Mouse (Mus musculus): Measurements from ENCODE around the gene Mlycd.
A peak's percentile ranks its signal among the peaks of the same experiment; 100 is the strongest.
"Not testable (repeated sequence)": the region's sequence is repeated elsewhere in the genome, so short reads cannot be mapped to it uniquely, and the experiment has no call there.

Mlycd gene

GRCm38 (mm10) chr8:119394524-119395026, at the start of gene Mlycd:
Gene Mlycd (plus strand): TSS chr8:119394878.
- DNase-seq (ENCODE audit: low read depth, low spot score): peak; percentile 89

DNA sequence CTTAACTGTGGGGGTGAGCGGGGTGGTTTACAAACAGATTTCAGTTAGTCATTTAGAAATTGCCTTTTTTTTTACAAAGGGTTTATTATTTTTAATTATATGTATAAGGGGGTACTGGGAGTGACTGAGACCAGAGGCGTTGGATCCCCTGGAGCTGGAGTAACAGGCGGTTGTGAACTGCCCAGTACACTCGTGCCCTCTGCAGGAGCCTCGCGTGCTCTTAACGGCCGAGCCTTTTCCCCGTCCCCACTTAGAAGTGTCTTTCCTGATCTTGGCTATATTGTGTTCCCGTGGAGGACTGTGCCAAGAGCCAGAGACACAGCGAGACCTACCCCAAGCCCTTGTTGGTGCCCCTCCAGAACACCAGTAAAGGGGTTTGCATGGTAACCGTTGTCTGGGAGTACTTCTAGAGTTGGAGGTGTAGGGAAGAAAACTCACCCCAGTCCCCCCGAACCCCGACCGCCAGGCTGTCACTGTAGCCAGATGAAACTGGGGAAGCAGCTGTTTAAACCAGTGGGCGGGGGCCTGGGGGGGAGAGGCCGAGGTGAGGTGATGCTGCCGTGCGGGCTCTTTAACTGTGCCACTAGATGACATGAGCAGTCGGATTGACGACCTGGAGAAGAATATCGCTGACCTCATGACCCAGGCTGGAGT, 49.5 kb upstream of the Mlycd start:
- peak; percentile 19 for DNase-seq (ENCODE audit: low read depth, low spot score)

DNA sequence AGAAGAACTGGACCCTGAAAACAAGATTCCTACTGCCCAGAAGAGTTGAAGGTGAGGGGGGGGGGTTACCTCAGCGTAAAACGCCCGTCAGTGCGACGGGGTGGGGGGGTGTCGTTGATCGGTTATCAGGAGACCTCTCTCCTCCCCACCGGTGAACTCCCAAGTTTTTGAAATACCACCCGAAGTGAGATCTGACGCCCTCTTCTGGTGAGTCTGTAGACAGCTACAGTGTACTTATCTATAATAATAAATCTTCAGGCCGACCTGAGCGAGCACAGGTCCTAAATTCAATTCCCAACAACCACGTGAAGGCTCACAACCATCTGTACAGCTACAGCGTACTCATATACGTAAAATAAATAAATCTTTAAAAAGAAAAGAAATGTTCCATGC, 49.0 kb upstream of the Mlycd start:
- peak; percentile 59 for DNase-seq (ENCODE audit: low read depth, low spot score)

- DNase-seq (ENCODE audit: low read depth, low spot score): no peak
Observed at GRCm38 (mm10) chr8:119351647-119352046, 43.0 kb upstream of the Mlycd start.

DNA sequence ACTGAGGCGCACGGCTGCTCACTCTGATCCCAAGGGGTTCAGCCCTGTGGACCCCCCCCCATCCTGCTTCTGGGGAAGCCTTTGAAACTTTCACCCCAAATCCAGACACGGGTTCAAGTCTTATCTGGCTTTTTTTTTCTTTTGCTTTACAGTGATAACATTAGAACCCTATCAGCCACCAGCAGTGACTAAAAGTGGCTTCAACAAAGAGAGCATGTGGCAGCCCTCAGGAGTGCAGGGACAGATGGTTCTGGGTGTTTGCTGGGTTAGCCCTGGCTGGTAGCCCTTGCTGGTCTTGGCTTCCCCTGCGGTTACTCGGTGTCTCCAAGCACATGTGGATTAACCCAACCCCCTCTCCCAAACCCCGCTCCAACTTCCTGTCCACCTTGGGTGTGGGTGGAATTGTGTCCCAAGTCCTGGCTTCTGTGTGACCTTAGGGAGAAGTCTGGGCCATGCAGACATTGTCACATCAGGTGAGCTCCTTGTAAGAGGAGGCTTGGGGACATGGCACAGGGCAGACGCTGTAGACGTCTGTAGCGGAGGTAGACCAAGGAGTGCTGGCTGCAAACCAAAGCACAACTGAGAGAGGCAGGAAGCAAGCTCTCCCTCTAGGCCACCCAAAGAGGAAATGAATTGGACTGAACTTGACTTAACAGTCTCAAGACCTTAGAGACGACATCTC, 41.6 kb upstream of the Mlycd start:
- no peak for DNase-seq (ENCODE audit: low read depth, low spot score)

DNA sequence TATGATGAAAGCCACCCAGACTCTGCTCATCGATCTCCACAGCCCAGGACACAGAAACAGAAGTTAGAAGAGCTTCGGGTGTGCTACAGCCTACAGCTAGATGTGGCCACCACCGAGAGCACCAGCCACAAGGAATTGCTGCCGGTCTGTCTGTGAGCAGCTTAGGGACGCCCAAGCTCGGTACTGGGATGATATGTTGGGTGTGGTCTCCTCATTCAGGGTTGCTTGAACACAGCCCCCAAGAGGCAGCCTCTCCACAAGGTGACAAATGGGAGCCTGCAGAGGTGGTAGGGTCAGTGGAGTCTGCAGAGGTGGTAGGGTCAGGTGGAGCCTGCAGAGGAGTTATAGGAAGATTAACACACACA, 41.0 kb upstream of the Mlycd start:
- DNase-seq (ENCODE audit: low read depth, low spot score): no peak

- DNase-seq (ENCODE audit: low read depth, low spot score): peak; percentile 65
Observed at GRCm38 (mm10) chr8:119356631-119357030, 38.0 kb upstream of the Mlycd start.

- no peak for DNase-seq (ENCODE audit: low read depth, low spot score)
Observed at GRCm38 (mm10) chr8:119358175-119358574, 36.5 kb upstream of the Mlycd start.

DNA sequence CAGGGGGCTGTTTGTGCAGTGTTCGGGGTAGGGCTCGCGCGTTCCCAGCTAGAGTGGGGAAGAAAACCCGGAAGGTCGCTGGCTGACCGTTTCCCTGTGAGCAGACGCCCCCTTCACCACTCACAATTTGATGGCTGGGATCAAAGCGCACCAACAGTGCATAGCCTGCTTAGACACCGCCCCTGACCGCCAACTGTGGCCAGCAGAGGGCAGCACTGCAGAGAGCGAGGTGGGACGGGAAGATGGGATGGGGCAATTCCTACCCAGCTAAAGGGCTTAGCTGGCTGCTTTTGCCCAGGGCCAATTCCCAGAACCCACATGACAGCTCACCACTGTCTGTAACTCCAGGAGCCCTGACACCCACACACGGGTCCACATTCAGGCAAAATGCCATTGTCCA, 35.8 kb upstream of the Mlycd start:
- DNase-seq (ENCODE audit: low read depth, low spot score): peak; percentile 79

- no peak for DNase-seq (ENCODE audit: low read depth, low spot score)
Observed at GRCm38 (mm10) chr8:119360686-119361295, 33.9 kb upstream of the Mlycd start.

DNA sequence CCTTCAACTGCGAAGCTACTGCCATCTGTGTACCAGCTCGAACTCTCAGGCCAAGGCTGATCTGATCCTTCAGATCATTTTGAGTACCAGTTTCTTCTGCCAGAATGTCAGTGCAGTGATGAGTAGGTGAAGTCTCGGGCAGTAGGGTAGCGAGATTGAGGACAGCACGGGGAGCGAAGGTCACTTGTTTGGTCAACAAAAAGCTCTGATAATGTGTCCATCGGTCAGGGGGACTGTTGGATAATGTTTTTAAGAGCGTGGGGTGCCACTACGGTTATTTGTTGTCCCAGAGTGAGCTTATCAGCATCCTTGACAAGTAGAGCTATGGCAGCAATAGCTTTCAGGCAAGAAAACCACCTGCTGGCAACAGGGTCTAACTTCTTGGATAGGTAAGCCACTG, 20.0 kb upstream of the Mlycd start:
- not testable (repeated sequence) for DNase-seq (ENCODE audit: low read depth, low spot score)

- peak; percentile 83 for DNase-seq (ENCODE audit: low read depth, low spot score)
Observed at GRCm38 (mm10) chr8:119378476-119378875, 16.2 kb upstream of the Mlycd start.

GRCm38 (mm10) chr8:119380619-119381018, 14.1 kb upstream of the Mlycd start:
- DNase-seq (ENCODE audit: low read depth, low spot score): peak; percentile 79

- DNase-seq (ENCODE audit: low read depth, low spot score): peak; percentile 83
Observed at GRCm38 (mm10) chr8:119384478-119384877, 10.2 kb upstream of the Mlycd start.

- no peak for DNase-seq (ENCODE audit: low read depth, low spot score)
Observed at GRCm38 (mm10) chr8:119385854-119386253, 8.8 kb upstream of the Mlycd start.

GRCm38 (mm10) chr8:119386988-119387387, 7.7 kb upstream of the Mlycd start:
- DNase-seq (ENCODE audit: low read depth, low spot score): no peak

DNA sequence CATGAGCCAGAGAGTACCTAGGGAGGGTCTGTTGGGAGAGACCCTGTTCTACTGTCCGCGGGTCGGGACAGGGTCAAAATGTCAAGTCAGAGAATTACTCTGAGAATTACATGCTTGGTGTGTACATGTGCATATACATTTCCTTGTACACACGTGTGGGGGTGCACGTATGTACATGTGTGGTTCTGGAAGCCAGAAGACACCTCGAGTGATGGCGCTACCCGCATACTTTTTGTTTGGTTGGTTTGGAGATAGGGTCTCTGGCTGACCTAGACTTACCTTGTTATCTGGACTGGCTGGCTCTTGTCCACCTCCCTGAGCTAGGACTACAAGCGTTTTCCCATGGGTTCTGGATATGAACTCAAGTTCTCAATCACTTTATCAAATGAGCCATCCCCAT, 581 bp upstream of the Mlycd start:
- no peak for DNase-seq (ENCODE audit: low read depth, low spot score)

- peak; percentile 41 for DNase-seq (ENCODE audit: low read depth, low spot score)
Observed at GRCm38 (mm10) chr8:119395072-119395950, 633 bp downstream of the Mlycd start.

DNA sequence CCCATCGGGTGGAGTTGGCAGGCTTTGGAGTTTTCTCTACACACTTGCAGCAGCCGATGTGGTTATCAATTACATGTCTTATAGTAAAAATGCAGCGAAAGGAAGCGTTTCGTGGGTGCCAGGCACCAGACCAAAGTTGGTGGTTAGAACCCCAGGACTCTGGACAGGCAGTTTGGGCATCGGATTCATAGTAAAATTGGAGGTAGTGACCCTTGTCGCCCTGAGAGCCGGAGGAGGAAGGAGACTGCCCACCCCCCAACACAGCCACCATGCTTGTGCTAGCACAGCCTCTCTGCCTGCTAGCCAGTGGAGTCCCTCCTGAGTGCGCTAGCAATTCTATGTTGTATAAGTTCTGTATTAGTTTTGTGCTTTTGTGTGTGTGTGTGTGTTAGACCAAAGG, 3.9 kb downstream of the Mlycd start:
- no peak for DNase-seq (ENCODE audit: low read depth, low spot score)

GRCm38 (mm10) chr8:119399255-119399654, 4.6 kb downstream of the Mlycd start:
- DNase-seq (ENCODE audit: low read depth, low spot score): no peak

GRCm38 (mm10) chr8:119400122-119400671, 5.5 kb downstream of the Mlycd start:
- no peak for DNase-seq (ENCODE audit: low read depth, low spot score)

DNA sequence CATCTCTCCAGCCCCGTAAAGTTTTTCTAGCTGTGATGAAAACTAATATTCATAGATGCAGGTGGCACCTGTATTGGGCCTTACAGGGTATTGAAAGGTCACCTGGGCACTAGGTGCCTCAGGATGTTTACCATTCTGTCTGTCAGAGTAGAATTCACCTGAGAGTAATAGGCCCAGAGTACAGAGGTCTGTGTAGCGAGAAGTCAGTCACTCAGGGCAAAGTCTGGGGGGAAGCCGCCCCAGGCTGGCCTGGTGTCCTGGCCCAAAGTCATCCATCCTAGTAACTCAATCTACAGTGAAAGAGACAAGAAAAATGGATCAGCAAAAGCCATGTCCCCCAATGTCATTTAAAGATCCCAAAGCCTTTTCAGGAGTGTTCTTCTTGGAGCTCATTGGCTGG, 6.2 kb downstream of the Mlycd start:
- no peak for DNase-seq (ENCODE audit: low read depth, low spot score)

Data from R1 (cell line).